Mouse (Mus musculus) ZHBTc4 (cell line): ENCODE results near the gene Tmem203.

Experiments used
- DNase-seq: peaks from one replicate; pipeline ENCODE4 v3.0.0-alpha.2; 2011; ENCODE audit warnings: low read depth, low spot score

Tmem203 gene

GRCm38 (mm10) chr2:25255284-25255779 lies at the start of gene Tmem203:
Gene Tmem203 (plus strand): TSS chr2:25255439.
- peak; percentile 95 for DNase-seq

GRCm38 (mm10) chr2:25207593-25207992 lies 47.6 kb upstream of the Tmem203 start:
- DNase-seq = no peak

- no peak for DNase-seq
Observed at GRCm38 (mm10) chr2:25210686-25211085, 44.6 kb upstream of the Tmem203 start.

GRCm38 (mm10) chr2:25211121-25211670 lies 44.0 kb upstream of the Tmem203 start, which contains the start of gene Nelfb:
Gene Nelfb (minus strand): TSS chr2:25211489.
- peak; percentile 96 for DNase-seq

- peak; percentile 44 for DNase-seq
Observed at GRCm38 (mm10) chr2:25213266-25213865, 41.9 kb upstream of the Tmem203 start.

GRCm38 (mm10) chr2:25214444-25214843 lies 40.8 kb upstream of the Tmem203 start, which contains the start of gene Stpg3:
Gene Stpg3 (minus strand): TSS chr2:25214637.
- no peak for DNase-seq

GRCm38 (mm10) chr2:25217666-25218065 lies 37.6 kb upstream of the Tmem203 start:
- DNase-seq = no peak

- DNase-seq = no peak
Observed at GRCm38 (mm10) chr2:25218445-25218844, 36.8 kb upstream of the Tmem203 start, which contains the start of gene Fam166a. Gene Fam166a (plus strand): TSS chr2:25218745.

GRCm38 (mm10) chr2:25221331-25221772 lies 33.9 kb upstream of the Tmem203 start:
- peak; percentile 46 for DNase-seq

- peak; percentile 96 for DNase-seq
Observed at GRCm38 (mm10) chr2:25223681-25224491, 31.4 kb upstream of the Tmem203 start.

GRCm38 (mm10) chr2:25224492-25224765 lies 30.8 kb upstream of the Tmem203 start, which contains the start of gene Tubb4b:
Gene Tubb4b (minus strand): TSS chr2:25224702.
- no peak for DNase-seq

- peak; percentile 100 for DNase-seq
Observed at GRCm38 (mm10) chr2:25224766-25225752, 30.2 kb upstream of the Tmem203 start.

GRCm38 (mm10) chr2:25225811-25226379 lies 29.3 kb upstream of the Tmem203 start:
- DNase-seq = no peak

- no peak for DNase-seq
Observed at GRCm38 (mm10) chr2:25226864-25227263, 28.4 kb upstream of the Tmem203 start.

GRCm38 (mm10) chr2:25227406-25227805 lies 27.8 kb upstream of the Tmem203 start:
- no peak for DNase-seq

GRCm38 (mm10) chr2:25228431-25228889 lies 26.8 kb upstream of the Tmem203 start:
- peak; percentile 96 for DNase-seq

GRCm38 (mm10) chr2:25228995-25229530 lies 26.2 kb upstream of the Tmem203 start:
- no peak for DNase-seq

GRCm38 (mm10) chr2:25229582-25229981 lies 25.7 kb upstream of the Tmem203 start:
- no peak for DNase-seq

GRCm38 (mm10) chr2:25230581-25230980 lies 24.7 kb upstream of the Tmem203 start:
- DNase-seq = no peak

GRCm38 (mm10) chr2:25231038-25231437 lies 24.2 kb upstream of the Tmem203 start:
- peak; percentile 58 for DNase-seq
